Mouse (Mus musculus): ENCODE measurements around the gene Ccr4.

Gene Ccr4

GRCm38 (mm10) chr9:114471892-114472291, 32.8 kb downstream of the Ccr4 start:
- in situ Hi-C loops (cut with MboI, MseI): loop anchor here (25.0 kb wide), 1 partner anchor 1140 kb away; no protein-coding TSS in a partner anchor

DNA sequence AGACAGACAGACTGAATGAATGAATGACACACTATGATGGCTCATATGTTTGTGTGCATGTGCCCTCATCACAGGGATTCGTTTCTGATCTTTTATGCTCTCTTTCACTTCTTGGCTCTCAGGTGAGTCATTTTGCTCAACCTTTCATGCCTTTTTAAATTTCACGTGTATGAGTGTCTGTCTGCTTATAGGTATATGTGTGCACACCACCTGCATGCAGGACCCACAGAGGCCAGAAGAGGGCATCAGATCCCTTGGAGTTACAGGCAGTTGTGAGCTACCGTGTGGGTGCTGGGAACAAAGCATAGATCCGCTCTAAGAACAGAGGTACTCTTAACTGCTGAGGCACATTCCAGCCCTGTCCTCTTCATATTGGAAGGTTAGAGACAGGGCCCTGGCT, 36.0 kb downstream of the Ccr4 start:
- in situ Hi-C loops (cut with MboI, MseI): loop anchor here (25.0 kb wide), 1 partner anchor 1144 kb away; no protein-coding TSS in a partner anchor

- in situ Hi-C loops (cut with MboI, MseI): loop anchor here (25.0 kb wide), 1 partner anchor 1144 kb away; no protein-coding TSS in a partner anchor
These were observed 36.5 kb downstream of the Ccr4 start for GRCm38 (mm10) chr9:114468217-114468616.

GRCm38 (mm10) chr9:114466871-114467270, 37.8 kb downstream of the Ccr4 start:
- in situ Hi-C loops (cut with MboI, MseI): loop anchor here (25.0 kb wide), 1 partner anchor 1145 kb away; no protein-coding TSS in a partner anchor

DNA sequence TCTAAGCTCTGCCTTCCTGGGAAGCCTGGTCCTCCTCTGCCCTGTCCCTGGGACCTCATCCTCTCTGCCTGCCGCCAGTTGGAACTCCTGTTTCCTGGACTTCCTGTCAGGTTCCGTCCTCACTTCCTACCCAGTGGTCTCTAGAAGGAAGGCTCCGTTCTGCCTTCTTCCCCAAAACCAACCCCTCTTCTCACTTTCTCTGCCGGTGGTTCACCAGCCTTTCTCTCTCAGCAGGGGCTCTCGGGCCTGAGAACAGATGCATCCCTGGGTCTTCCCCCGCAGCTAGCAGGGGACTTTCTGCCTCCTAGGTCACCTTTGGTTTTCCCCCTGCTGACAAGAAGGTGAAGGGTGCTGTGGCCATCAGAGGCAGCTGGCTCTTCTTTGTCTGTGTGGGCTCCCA, 39.3 kb downstream of the Ccr4 start:
- in situ Hi-C loops (cut with MboI, MseI): loop anchor here (25.0 kb wide), 1 partner anchor 1147 kb away; no protein-coding TSS in a partner anchor

- in situ Hi-C loops (cut with MboI, MseI): loop anchor here (25.0 kb wide), 1 partner anchor 1150 kb away; no protein-coding TSS in a partner anchor
These were observed 42.1 kb downstream of the Ccr4 start for GRCm38 (mm10) chr9:114462569-114462968.

DNA sequence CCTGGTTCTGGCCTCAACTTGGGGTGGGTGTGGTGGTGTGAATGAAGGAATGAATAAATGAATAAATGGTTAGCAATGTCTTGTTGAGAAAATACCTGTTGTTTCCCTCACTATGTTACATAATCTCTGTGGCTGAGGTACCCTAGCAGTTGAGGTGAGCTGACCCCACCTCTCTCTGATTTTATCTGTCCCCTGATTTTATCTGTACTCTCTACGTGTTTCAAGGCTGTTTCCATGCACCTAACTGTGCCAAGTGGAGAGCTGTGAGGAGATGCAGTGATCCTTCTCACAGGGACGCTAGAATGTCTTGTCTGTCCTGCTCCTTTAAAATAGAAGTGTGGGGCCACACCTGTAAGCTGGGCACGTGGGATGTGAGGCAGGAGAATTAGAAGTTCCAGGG, 46.3 kb downstream of the Ccr4 start:
- in situ Hi-C loops (cut with MboI, MseI): loop anchor here (25.0 kb wide), 1 partner anchor 1154 kb away; no protein-coding TSS in a partner anchor

- in situ Hi-C loops (cut with MboI, MseI): loop anchor here (25.0 kb wide), 1 partner anchor 1157 kb away; no protein-coding TSS in a partner anchor
These were observed 49.3 kb downstream of the Ccr4 start for GRCm38 (mm10) chr9:114455420-114455819.

DNA sequence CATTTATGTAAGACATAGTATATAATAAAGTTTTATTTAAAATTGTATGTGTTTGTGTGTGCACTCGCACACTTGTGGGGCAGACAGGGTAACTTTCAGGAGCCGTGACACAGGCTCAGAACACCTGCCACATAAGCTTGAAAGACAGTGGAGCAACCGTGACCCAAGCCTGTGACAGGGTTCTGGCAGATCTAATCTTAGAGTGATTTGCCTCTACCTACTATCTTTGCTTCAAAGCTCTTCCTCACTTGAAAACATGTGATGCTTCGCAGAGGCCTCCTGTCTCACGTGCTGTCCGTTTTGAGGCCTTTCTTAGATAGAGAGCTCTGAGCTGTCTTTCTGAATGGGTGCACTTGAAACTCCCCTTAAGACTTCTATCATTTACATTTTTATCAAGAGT, 52.3 kb downstream of the Ccr4 start:
- in situ Hi-C loops (cut with MboI, MseI): loop anchor here (25.0 kb wide), 1 partner anchor 1160 kb away; no protein-coding TSS in a partner anchor

DNA sequence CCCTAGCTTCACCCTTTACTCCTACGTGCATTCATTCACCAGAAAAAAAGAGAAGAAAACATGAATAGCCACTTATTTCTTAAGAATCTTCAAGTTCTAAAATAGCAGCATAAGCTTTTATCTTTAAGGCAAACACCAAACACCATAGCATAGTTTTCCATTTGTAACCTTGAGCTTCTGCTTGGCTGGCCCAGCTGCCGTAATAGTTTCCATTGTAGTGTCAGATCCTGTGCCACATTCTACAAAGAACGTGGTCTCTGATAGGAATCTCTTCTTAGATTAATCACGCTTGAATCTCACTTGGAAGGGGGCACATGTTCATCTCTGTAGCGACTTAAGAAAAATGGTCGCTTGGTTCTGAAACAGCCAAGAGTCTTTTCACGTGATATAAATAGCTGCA, 53.1 kb downstream of the Ccr4 start:
- in situ Hi-C loops (cut with MboI, MseI): loop anchor here (25.0 kb wide), 1 partner anchor 1161 kb away; no protein-coding TSS in a partner anchor

- in situ Hi-C loops (cut with MboI, MseI): loop anchor here (10.0 kb wide), 1 partner anchor 1266 kb away; no protein-coding TSS in a partner anchor
These were observed 55.5 kb downstream of the Ccr4 start for GRCm38 (mm10) chr9:114449120-114449754.

DNA sequence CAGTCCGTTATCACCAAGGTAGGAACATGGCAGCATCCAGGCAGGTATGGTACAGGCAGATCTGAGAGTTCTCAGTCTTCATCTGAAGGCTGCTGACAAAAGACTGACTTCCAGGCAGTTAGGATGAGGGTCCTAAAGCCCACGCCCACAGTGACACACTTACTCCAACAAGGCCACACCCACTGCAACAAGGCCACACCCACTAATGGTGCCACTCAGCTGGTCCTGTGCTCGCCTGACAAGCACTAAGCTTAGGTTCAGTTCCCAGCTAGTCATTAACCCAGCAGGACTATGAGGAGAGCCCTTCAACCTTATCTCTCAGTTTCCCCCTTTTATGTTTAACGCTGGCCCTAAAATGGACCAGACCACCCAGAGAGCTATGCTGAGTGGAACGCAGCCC, 56.0 kb downstream of the Ccr4 start:
- in situ Hi-C loops (cut with MboI, MseI): loop anchor here (10.0 kb wide), 1 partner anchor 1266 kb away; no protein-coding TSS in a partner anchor

DNA sequence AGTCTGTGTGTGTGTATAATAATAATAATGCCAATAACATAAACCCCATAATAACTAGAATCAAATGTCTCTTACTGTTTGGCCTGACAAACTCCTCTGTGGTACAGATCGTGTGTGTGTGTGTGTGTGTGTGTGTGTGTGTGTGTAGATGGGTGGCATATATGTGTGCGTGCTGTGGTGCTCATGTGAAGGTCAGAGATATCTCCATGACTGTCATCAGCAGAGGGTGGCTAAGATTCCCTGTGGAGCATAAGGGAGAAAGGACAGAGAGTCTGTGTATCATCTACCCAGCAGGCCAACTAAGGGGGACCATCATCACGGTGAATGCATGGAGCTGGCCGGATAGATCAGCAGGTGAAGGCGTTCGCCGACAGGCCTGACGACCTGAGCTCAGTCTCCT, 57.8 kb downstream of the Ccr4 start:
- in situ Hi-C loops (cut with MboI, MseI): loop anchor here (10.0 kb wide), 1 partner anchor 1268 kb away; no protein-coding TSS in a partner anchor

DNA sequence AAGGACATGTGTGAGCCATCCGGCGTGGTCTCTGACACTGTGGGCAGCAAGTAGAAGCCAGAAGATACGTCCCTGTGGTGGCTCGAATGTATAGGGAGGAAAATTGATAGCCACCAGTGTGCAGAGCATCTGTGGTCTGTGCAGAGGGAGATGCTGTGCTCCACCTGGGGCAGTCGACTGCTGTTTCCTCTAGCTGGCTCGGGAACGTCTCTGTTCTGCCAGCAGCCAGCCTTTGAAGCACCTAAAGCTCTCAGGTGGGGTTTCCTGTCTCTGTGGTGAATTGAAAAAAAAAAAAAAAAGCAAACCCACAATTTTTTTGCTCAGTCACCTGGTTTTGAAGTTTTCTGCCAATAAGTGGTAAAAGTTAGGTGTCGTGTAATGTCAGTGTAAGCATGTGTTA, 61.4 kb downstream of the Ccr4 start:
- in situ Hi-C loops (cut with MboI, MseI): loop anchor here (10.0 kb wide), 1 partner anchor 1271 kb away; no protein-coding TSS in a partner anchor

DNA sequence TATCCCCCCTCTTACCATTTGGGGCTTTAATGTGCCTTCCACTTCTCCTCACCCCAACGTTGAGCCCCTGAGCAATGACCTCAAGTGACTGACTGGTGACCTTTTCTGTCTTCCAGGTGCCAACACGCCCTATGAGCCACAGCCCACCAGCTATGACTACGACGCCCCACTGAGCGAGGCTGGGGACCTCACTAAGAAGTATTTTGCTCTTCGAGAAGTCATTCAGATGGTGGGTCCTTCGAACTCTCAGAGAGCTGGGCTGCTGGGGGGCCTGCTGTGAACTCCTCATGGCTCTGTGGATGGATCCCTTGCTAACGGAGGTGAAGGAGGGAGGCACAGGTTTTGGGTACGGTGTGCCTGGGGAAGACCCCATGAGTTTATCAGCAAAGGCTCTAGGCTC, 61.8 kb downstream of the Ccr4 start:
- in situ Hi-C loops (cut with MboI, MseI): loop anchor here (10.0 kb wide), 1 partner anchor 1272 kb away; no protein-coding TSS in a partner anchor

DNA sequence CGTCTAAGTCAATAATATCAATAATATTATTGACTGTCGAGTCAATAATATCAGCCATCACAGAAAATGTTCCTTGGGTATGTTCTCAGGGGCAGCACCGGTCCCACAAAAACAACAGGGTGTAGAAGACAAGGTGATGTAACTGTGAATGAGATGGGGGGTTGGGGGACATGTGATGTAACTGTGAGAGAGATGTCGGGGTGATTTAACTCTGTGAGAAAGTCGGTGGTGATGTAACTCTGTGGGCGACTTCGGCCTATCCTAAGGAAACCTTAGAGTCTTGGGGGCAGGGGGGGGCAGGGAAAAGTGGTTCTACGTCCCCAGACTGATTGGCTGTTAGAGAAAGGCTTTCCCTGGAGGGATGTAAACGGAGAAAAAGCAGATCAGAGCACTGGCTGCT, 62.5 kb downstream of the Ccr4 start:
- in situ Hi-C loops (cut with MboI, MseI): loop anchor here (10.0 kb wide), 1 partner anchor 1273 kb away; no protein-coding TSS in a partner anchor

DNA sequence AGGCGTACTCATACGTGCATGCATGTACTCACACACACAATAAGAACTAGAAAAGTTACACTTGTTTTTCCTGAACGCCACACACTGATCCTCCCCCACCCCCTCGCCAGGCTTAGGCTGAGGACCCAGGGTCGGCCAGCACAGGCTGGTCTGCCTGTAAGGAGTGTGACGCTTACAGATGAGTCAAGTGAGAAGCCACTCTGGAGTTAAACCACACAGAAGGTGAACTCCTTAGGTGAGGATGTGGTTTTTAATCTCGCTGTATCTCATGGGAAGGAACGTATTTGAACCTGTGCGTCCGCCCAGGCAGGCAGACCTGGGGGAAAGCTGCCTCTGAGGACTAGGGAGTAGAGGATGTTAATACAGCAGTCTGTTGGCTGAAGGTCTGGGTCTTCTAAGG, 64.2 kb downstream of the Ccr4 start:
- in situ Hi-C loops (cut with MboI, MseI): loop anchor here (10.0 kb wide), 1 partner anchor 1274 kb away; no protein-coding TSS in a partner anchor
